Mouse (Mus musculus) MEL (cell line): ENCODE measurements around the gene Cdk2ap1. TPM values are rescaled to one million over a fixed set of nuclear protein-coding genes. Genes with fewer than 3 reads are reported as not detected.

ENCODE experiments used
- DNase-seq: peaks from one replicate; pipeline ENCODE4 v3.0.0; 2011; ENCODE audit warnings: low read depth, low spot score
- H3K27ac ChIP-seq: 2 replicates; pipeline ENCODE4 v1.5.1; 2012; ENCODE audit warnings: low read depth, mild to moderate bottlenecking, control low read depth, low read length, moderate library complexity; ENCODE audit not compliant: control insufficient read depth
- H3K27me3 ChIP-seq, 2 experiments: fragments of 150-350 bp in 1 of 2; sonication (generic) in 1 of 2; 2 replicates each; pipeline ENCODE4 v1.6.1; 2012; ENCODE audit warnings: low read length in 2 of 2, mild to moderate bottlenecking in 2 of 2, improper control_type of control experiment in 1 of 2, moderate library complexity in 1 of 2; ENCODE audit not compliant: insufficient read depth in 2 of 2, control insufficient read depth in 1 of 2
- H3K36me3 ChIP-seq, 2 experiments: 2 replicates each; pipeline ENCODE4 v1.6.1; 2012 to 2014; ENCODE audit warnings: low read length in 2 of 2, improper control_type of control experiment in 1 of 2, inconsistent platforms in 1 of 2, mild to moderate bottlenecking in 1 of 2; ENCODE audit not compliant: insufficient read depth in 2 of 2, control insufficient read depth in 1 of 2
- H3K4me1 ChIP-seq, 2 experiments: fragments of 150-350 bp in 1 of 2; sonication (generic) in 1 of 2; 2 replicates each; pipeline ENCODE4 v1.6.1; 2012; ENCODE audit warnings: low read length in 2 of 2, improper control_type of control experiment in 1 of 2, mild to moderate bottlenecking in 1 of 2; ENCODE audit not compliant: insufficient read depth in 2 of 2, control insufficient read depth in 1 of 2
- H3K4me3 ChIP-seq, 2 experiments: fragments of 150-350 bp in 1 of 2; sonication (generic) in 1 of 2; 2 replicates each; pipeline ENCODE4 v1.5.1; 2012; ENCODE audit warnings: low read depth in 2 of 2, low read length in 2 of 2, mild to moderate bottlenecking in 2 of 2, moderate library complexity in 2 of 2, control low read depth in 1 of 2, improper control_type of control experiment in 1 of 2; ENCODE audit not compliant: control insufficient read depth in 1 of 2, insufficient read depth in 1 of 2
- H3K79me2 ChIP-seq: 2 replicates; pipeline ENCODE4 v1.6.1; 2012; ENCODE audit warnings: mild to moderate bottlenecking, low read length, moderate library complexity; ENCODE audit not compliant: control insufficient read depth, poor library complexity, insufficient read depth
- H3K9ac ChIP-seq: 2 replicates; pipeline ENCODE4 v1.6.1; 2012; ENCODE audit warnings: low read depth, mild to moderate bottlenecking, control low read depth, low read length, moderate library complexity; ENCODE audit not compliant: control insufficient read depth, poor library complexity, severe bottlenecking
- H3K9me3 ChIP-seq: fragments of 150-350 bp; sonication (generic); replicated peaks from 2 replicates; pipeline ENCODE4 v1.6.1; 2012; ENCODE audit warnings: mild to moderate bottlenecking, low read length, improper control_type of control experiment, moderate library complexity; ENCODE audit not compliant: insufficient read depth
- BHLHE40 ChIP-seq: IDR thresholded peaks from 2 replicates; pipeline ENCODE4 v1.6.1; 2012; ENCODE audit warnings: low read depth, mild to moderate bottlenecking, inconsistent platforms, low read length, improper control_type of control experiment, borderline replicate concordance
- CHD1 ChIP-seq: IDR thresholded peaks from 2 replicates; pipeline ENCODE4 v1.6.1; 2012; ENCODE audit warnings: low read depth, mild to moderate bottlenecking, inconsistent platforms, low read length, improper control_type of control experiment
- CHD2 ChIP-seq: IDR thresholded peaks from 2 replicates; pipeline ENCODE4 v1.6.1; 2011; ENCODE audit warnings: low read length, improper control_type of control experiment
- EP300 ChIP-seq, 2 experiments: IDR thresholded peaks; 2 replicates each; pipeline ENCODE4 v1.6.1; 2011; ENCODE audit warnings: improper control_type of control experiment in 2 of 2, low read length in 2 of 2, low read depth in 1 of 2, mild to moderate bottlenecking in 1 of 2
- ETS1 ChIP-seq: IDR thresholded peaks from 2 replicates; pipeline ENCODE4 v1.6.1; 2012; ENCODE audit warnings: low read depth, mild to moderate bottlenecking, inconsistent platforms, low read length, improper control_type of control experiment, moderate library complexity
- GATA1 ChIP-seq: IDR thresholded peaks from 2 replicates; pipeline ENCODE4 v1.6.1; 2011; ENCODE audit warnings: low read depth, low read length, improper control_type of control experiment
- JUND ChIP-seq: IDR thresholded peaks from 2 replicates; pipeline ENCODE4 v1.6.1; 2011; ENCODE audit warnings: low read depth, mild to moderate bottlenecking, improper control_type of control experiment, low read length
- MAFK ChIP-seq: IDR thresholded peaks from 2 replicates; pipeline ENCODE4 v1.6.1; 2011; ENCODE audit warnings: low read depth, mild to moderate bottlenecking, low read length, improper control_type of control experiment, borderline replicate concordance
- MAX ChIP-seq: IDR thresholded peaks from 2 replicates; pipeline ENCODE4 v1.6.1; 2011; ENCODE audit warnings: low read length, improper control_type of control experiment
- MAZ ChIP-seq: IDR thresholded peaks from 2 replicates; pipeline ENCODE4 v1.6.1; 2012; ENCODE audit warnings: low read depth, mild to moderate bottlenecking, inconsistent platforms, low read length, improper control_type of control experiment
- MEF2A ChIP-seq: IDR thresholded peaks from 2 replicates; pipeline ENCODE4 v1.6.1; 2014; ENCODE audit warnings: low read depth, mild to moderate bottlenecking, inconsistent platforms, low read length, improper control_type of control experiment; ENCODE audit not compliant: poor library complexity, insufficient replicate concordance, severe bottlenecking; ENCODE audit errors: extremely low read depth
- MXI1 ChIP-seq: IDR thresholded peaks from 2 replicates; pipeline ENCODE4 v1.6.1; 2011; ENCODE audit warnings: mild to moderate bottlenecking, low read depth, low read length, improper control_type of control experiment
- MYB ChIP-seq: IDR thresholded peaks from 2 replicates; pipeline ENCODE4 v1.6.1; 2011; ENCODE audit warnings: mild to moderate bottlenecking, low read depth, low read length, improper control_type of control experiment
- MYC ChIP-seq: IDR thresholded peaks from 2 replicates; pipeline ENCODE4 v1.6.1; 2011; ENCODE audit warnings: low read depth, mild to moderate bottlenecking, low read length, improper control_type of control experiment, moderate library complexity
- NRF1 ChIP-seq: IDR thresholded peaks from 2 replicates; pipeline ENCODE4 v1.6.1; 2014; ENCODE audit warnings: low read depth, mild to moderate bottlenecking, inconsistent platforms, low read length, improper control_type of control experiment, moderate library complexity; ENCODE audit not compliant: poor library complexity, insufficient read depth, severe bottlenecking
- POLR2A ChIP-seq, 2 experiments: IDR thresholded peaks; 2 replicates each; pipeline ENCODE4 v1.6.1; 2011 to 2012; ENCODE audit warnings: low read length in 2 of 2, mild to moderate bottlenecking in 2 of 2, control low read depth in 1 of 2, improper control_type of control experiment in 1 of 2, low read depth in 1 of 2, moderate library complexity in 1 of 2; ENCODE audit not compliant: control insufficient read depth in 1 of 2, insufficient read depth in 1 of 2, poor library complexity in 1 of 2
- TBP ChIP-seq: IDR thresholded peaks from 2 replicates; pipeline ENCODE4 v1.8.0; 2011; ENCODE audit warnings: low read depth, low read length, improper control_type of control experiment
- TCF12 ChIP-seq: IDR thresholded peaks from 2 replicates; pipeline ENCODE4 v1.6.1; 2014; ENCODE audit warnings: low read depth, mild to moderate bottlenecking, inconsistent platforms, low read length, improper control_type of control experiment, moderate library complexity
- USF2 ChIP-seq, 2 experiments: IDR thresholded peaks; 2 replicates each; pipeline ENCODE4 v1.6.1; 2011 to 2012; ENCODE audit warnings: improper control_type of control experiment in 2 of 2, low read length in 2 of 2, borderline replicate concordance in 1 of 2, inconsistent platforms in 1 of 2, low read depth in 1 of 2, mild to moderate bottlenecking in 1 of 2; ENCODE audit not compliant: insufficient read depth in 1 of 2
- ZC3H11A ChIP-seq: IDR thresholded peaks from 2 replicates; pipeline ENCODE4 v1.6.1; 2012; ENCODE audit warnings: low read depth, mild to moderate bottlenecking, inconsistent platforms, low read length, improper control_type of control experiment
- ZNF384 ChIP-seq: IDR thresholded peaks from 2 replicates; pipeline ENCODE4 v1.6.1; 2012; ENCODE audit warnings: low read depth, mild to moderate bottlenecking, inconsistent platforms, low read length, improper control_type of control experiment
- polyA plus RNA-seq, 2 experiments: library from polyadenylated mRNA; stranded (reverse) in 1 of 2; unstranded in 1 of 2; fragments of >175 nt in 1 of 2; fragments of >200 nt in 1 of 2; gene quantifications; 2 replicates each; pipeline versions ENCODE4 v1.2.1 to v1.2.4; 2012; ENCODE audit warnings: low replicate concordance in 2 of 2, low read depth in 1 of 2; ENCODE audit not compliant: insufficient read length in 2 of 2, insufficient read depth in 1 of 2, missing spikeins in 1 of 2
- total RNA-seq: library from RNA; depleted of rRNA; stranded (reverse); fragments of 300-350 nt; gene quantifications from 2 replicates; pipeline ENCODE4 v1.2.3, GENCODE M21; 2012

The Cdk2ap1 gene
- total and polyA plus RNA-seq, 3 experiments = 110 to 430 TPM; not detected in 1

DNA sequence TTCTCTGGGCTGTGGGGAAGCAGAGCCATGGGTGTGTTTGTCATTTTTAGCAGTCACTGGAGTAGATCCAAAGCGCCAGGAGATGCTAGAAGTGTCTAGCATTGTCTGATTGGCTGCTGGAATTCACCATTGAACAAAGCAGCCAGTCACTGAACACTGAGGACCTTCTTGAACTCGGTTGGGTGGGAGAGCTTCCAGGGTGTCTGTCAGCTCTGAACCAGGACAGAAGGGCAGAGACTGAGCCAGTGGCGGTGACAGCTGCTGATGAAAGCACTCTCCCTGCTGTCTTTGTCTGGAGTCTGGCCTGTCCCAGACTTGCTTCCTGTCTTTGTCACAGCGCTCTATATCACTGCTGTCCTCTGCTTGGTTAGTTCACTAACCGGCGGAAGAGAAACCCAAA, 28.5 kb downstream of the Cdk2ap1 start:
- TF ChIP-seq MEF2A (no peak), TBP (no peak), MYB (no peak), CHD2 (no peak), MAFK (no peak), TCF12 (no peak), POLR2A (IDR thresholded peaks at IDR 0.05; ENCODE audit: control insufficient read depth in 1 of 2, insufficient read depth in 1 of 2, low read depth in 1 of 2, low read length in 2 of 2, poor library complexity in 1 of 2) (no peak), EP300 (IDR thresholded peaks at IDR 0.05; ENCODE audit: low read depth in 1 of 2, low read length in 2 of 2) (no peak), BHLHE40 (no peak), ETS1 (no peak), CHD1 (no peak), ZNF384 (no peak)
- TF ChIP-seq, all 39 proteins: peak for 0
- H3K27ac ChIP-seq = no peak overlapping the region
- no peak for DNase-seq

DNA sequence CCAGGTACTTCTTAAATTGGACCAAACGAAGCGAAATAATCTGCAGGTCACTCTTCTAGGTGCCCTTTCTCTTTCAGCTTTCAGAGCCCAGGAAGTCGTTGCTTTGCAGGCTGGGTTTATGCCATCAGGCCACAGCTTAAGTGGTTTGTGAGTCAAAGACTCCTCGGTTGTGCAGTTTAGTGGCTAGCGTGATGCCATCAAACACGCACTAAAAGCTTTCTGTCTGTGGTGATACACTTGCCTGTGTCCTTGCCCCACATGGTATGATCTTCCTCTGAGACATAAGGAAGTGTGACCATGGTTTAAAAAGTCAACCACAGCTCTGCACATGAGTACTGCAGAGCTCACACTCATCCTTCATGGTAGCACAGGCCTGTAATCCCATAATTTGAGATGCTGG, 32.8 kb downstream of the Cdk2ap1 start:
- Histone ChIP-seq H3K27ac (no peak overlapping the region), H3K79me2 (peaks cover 13% of the 10 kb centered on the region), H3K9me3 (no peaks in the 10 kb centered on the region), H3K4me1 (peaks cover 4 to 9% of the 10 kb centered on the region in 2 experiments), H3K9ac (no peak overlapping the region), H3K36me3 (peaks cover 0 to 17% of the 10 kb centered on the region in 2 experiments; a peak in 2 of 4 replicates), H3K27me3 (no peaks in the 10 kb centered on the region), H3K4me3 (no peak overlapping the region)
- TF ChIP-seq MAX = no peak
- no peak for TF ChIP-seq MXI1
- TF ChIP-seq USF2 (IDR thresholded peaks at IDR 0.05; ENCODE audit: borderline replicate concordance in 1 of 2, insufficient read depth in 1 of 2, low read depth in 1 of 2, low read length in 2 of 2) = no peak
- no peak for TF ChIP-seq CHD2
- no peak for TF ChIP-seq NRF1
- TF ChIP-seq MYB = no peak
- TF ChIP-seq GATA1 = no peak
- TF ChIP-seq MYC = no peak
- no peak for TF ChIP-seq ETS1
- TF ChIP-seq JUND = no peak
- TF ChIP-seq BHLHE40 = no peak
- TF ChIP-seq ZC3H11A = no peak
- TF ChIP-seq MAZ = no peak
- TF ChIP-seq TCF12 = no peak
- TF ChIP-seq MAFK = no peak
- no peak for TF ChIP-seq EP300 (IDR thresholded peaks at IDR 0.05; ENCODE audit: low read depth in 1 of 2, low read length in 2 of 2)
- no peak for DNase-seq

More for the DNA sequence above, 28.5 kb downstream of the Cdk2ap1 start:
- Histone ChIP-seq H3K27me3 (no peaks in the 10 kb centered on the region), H3K36me3 (0 out of 4 replicates have a peak, but pooled peaks cover 0 to 2% of the 10 kb centered on the region in 2 experiments), H3K4me1 (no peaks in the 10 kb centered on the region), H3K9me3 (no peaks in the 10 kb centered on the region), H3K4me3 (no peak overlapping the region), H3K79me2 (0 out of 2 replicates have a peak, but pooled peaks cover under 1% of the 10 kb centered on the region), H3K9ac (no peak overlapping the region)
